Mouse (Mus musculus) kidney, embryonic 15.5 days (tissue): ENCODE measurements around the gene Bcl9. TPM values are rescaled to one million over a fixed set of nuclear protein-coding genes. Genes with fewer than 3 reads are reported as not detected.
A peak's percentile ranks its signal among the peaks of the same experiment; 100 is the strongest.

Experiments used
- ATAC-seq: fragments of 200-750 bp; cut with Nextera tagmentation; replicated peaks from 2 replicates; pipeline ENCODE4 v1.8.0; 2017; ENCODE audit warnings: moderate TSS enrichment; ENCODE audit not compliant: low FRiP score
- H3K27ac ChIP-seq: fragments of 300-500 bp; sonication (generic); 2 replicates; pipeline ENCODE4 v1.5.1; 2015; ENCODE audit warnings: mild to moderate bottlenecking, inconsistent platforms
- H3K27me3 ChIP-seq: fragments of 300-500 bp; sonication (generic); 2 replicates; pipeline ENCODE4 v1.6.1; 2015; ENCODE audit warnings: inconsistent platforms
- H3K36me3 ChIP-seq: fragments of 300-500 bp; sonication (generic); 2 replicates; pipeline ENCODE4 v1.6.1; 2015; ENCODE audit warnings: inconsistent platforms
- H3K4me1 ChIP-seq: fragments of 300-500 bp; sonication (generic); 2 replicates; pipeline ENCODE4 v1.6.1; 2015; ENCODE audit warnings: inconsistent platforms
- H3K4me2 ChIP-seq: fragments of 300-500 bp; sonication (generic); 2 replicates; pipeline ENCODE4 v1.6.1; 2015; ENCODE audit warnings: moderate library complexity, mild to moderate bottlenecking, inconsistent platforms
- H3K4me3 ChIP-seq: fragments of 300-500 bp; sonication (generic); replicated peaks from 2 replicates; pipeline ENCODE4 v1.5.1; 2015; ENCODE audit warnings: mild to moderate bottlenecking, inconsistent platforms
- H3K9ac ChIP-seq: fragments of 300-500 bp; sonication (generic); 2 replicates; pipeline ENCODE4 v1.6.1; 2015; ENCODE audit warnings: mild to moderate bottlenecking, inconsistent platforms
- H3K9me3 ChIP-seq: fragments of 300-500 bp; sonication (generic); replicated peaks from 2 replicates; pipeline ENCODE4 v1.6.1; 2016; ENCODE audit warnings: inconsistent platforms
- WGBS: fragments of 180-500 bp; shearing (Covaris S2); methylation state at CpG from one replicate; pipeline ENCODE4 v1.1.7; 2015; ENCODE audit warnings: mixed read lengths; 5-methylcytosine and 5-hydroxymethylcytosine counted together
- polyA plus RNA-seq: library from polyadenylated mRNA; unstranded; fragments of >200 nt; fragmentation: Nextera tagmentation; extraction: Ambion mirVana; gene quantifications from 2 replicates; pipeline ENCODE4 v1.2.1, GENCODE M21; 2015

The Bcl9 gene
- polyA plus RNA-seq, 1 experiment from 2014 or later = 66.6 TPM

- Histone ChIP-seq H3K4me1 (peaks cover 37% of the 10 kb centered on the region), H3K36me3 (no peaks in the 10 kb centered on the region), H3K4me2 (no peak overlapping the region), H3K27me3 (no peaks in the 10 kb centered on the region), H3K9ac (no peak overlapping the region), H3K9me3 (no peaks in the 10 kb centered on the region), H3K4me3 (no peak overlapping the region), H3K27ac (no peak overlapping the region)
- ATAC-seq = no peak
- WGBS = 86% methylated on average over 6 of the region's 6 CpGs
These were observed 44.8 kb downstream of the Bcl9 start for GRCm38 (mm10) chr3:97252896-97253295.

GRCm38 (mm10) chr3:97242629-97243167 is 55.0 kb downstream of the Bcl9 start:
- Histone ChIP-seq H3K4me3 (no peak overlapping the region), H3K9me3 (no peaks in the 10 kb centered on the region), H3K4me1 (0 out of 2 replicates have a peak, but pooled peaks cover 9% of the 10 kb centered on the region), H3K9ac (no peak overlapping the region), H3K27ac (peak overlapping the region; percentile 51; the same call in 1 of the 2 replicates), H3K27me3 (no peaks in the 10 kb centered on the region), H3K36me3 (no peaks in the 10 kb centered on the region), H3K4me2 (0 out of 2 replicates have a peak overlapping the region, but pooled peaks have one; percentile 9)
- WGBS = 43% methylated on average over 10 of the region's 10 CpGs
- no peak for ATAC-seq

DNA sequence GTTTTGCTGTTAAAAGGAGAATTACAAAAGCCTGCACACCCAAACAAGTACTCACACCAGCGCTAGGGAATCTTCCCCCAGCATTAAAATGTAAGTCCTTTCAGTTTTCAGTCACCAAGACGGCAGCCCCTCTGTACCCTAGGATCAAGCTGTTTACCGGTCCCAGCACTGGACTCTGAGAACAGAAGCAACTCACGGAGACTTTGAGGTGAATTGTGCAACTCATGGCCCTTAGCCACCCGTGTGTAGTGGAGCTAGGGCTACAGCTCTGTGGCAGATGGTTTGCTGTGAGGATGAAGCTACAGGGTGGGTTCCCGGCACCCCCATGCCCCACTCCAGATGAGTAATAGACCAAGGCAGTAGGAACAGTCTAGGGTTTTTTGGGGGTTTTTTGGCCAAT is 55.9 kb downstream of the Bcl9 start:
- no peak overlapping the region for H3K27ac ChIP-seq
- H3K4me3 ChIP-seq = no peak overlapping the region
- H3K36me3 ChIP-seq = no peaks in the 10 kb centered on the region
- WGBS = 63% methylated on average over 6 of the region's 6 CpGs
- ATAC-seq = no peak
- no peak overlapping the region for H3K9ac ChIP-seq
- H3K9me3 ChIP-seq = no peaks in the 10 kb centered on the region
- H3K27me3 ChIP-seq = no peaks in the 10 kb centered on the region
- no peak overlapping the region for H3K4me2 ChIP-seq
- 0 out of 2 replicates have a peak, but pooled peaks cover 9% of the 10 kb centered on the region for H3K4me1 ChIP-seq

- Histone ChIP-seq H3K27ac (no peak overlapping the region), H3K9me3 (no peaks in the 10 kb centered on the region), H3K9ac (no peak overlapping the region), H3K27me3 (no peaks in the 10 kb centered on the region), H3K4me2 (no peak overlapping the region), H3K36me3 (no peaks in the 10 kb centered on the region), H3K4me3 (no peak overlapping the region), H3K4me1 (0 out of 2 replicates have a peak, but pooled peaks cover 9% of the 10 kb centered on the region)
- no peak for ATAC-seq
- WGBS = 87% methylated on average over 6 of the region's 6 CpGs
These were observed 57.9 kb downstream of the Bcl9 start for GRCm38 (mm10) chr3:97239793-97240192.

GRCm38 (mm10) chr3:97239316-97239715 is 58.4 kb downstream of the Bcl9 start:
- H3K4me1 ChIP-seq = 0 out of 2 replicates have a peak, but pooled peaks cover 9% of the 10 kb centered on the region

DNA sequence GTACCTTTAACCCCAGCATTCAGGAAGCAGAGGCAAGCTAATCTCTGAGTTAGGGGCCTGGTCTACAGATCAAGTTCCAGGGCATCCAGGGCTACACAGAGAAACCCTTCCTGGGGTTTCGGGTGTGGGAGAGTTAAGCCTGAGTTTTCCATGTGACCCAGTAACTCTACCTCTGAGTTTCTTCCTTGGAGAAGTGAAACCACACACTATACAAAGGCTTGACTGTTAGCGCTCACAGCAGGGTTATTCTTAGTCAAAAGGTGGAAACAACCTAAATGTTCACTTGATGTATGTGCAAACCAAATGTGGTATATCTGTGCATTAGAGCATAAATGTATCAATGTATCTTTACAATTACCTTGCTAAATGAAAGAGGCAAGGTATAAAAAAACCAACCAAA is 59.2 kb downstream of the Bcl9 start:
- H3K27me3 ChIP-seq = no peaks in the 10 kb centered on the region
- WGBS = 81% methylated on average over 2 of the region's 2 CpGs
- H3K27ac ChIP-seq = no peak overlapping the region
- H3K9me3 ChIP-seq = no peaks in the 10 kb centered on the region
- H3K4me3 ChIP-seq = no peak overlapping the region
- no peak overlapping the region for H3K9ac ChIP-seq
- no peaks in the 10 kb centered on the region for H3K36me3 ChIP-seq
- 0 out of 2 replicates have a peak, but pooled peaks cover 9% of the 10 kb centered on the region for H3K4me1 ChIP-seq
- H3K4me2 ChIP-seq = no peak overlapping the region
- ATAC-seq = no peak

More at GRCm38 (mm10) chr3:97239316-97239715, 58.4 kb downstream of the Bcl9 start:
- Histone ChIP-seq H3K4me3 (no peak overlapping the region), H3K36me3 (no peaks in the 10 kb centered on the region), H3K27ac (no peak overlapping the region), H3K9ac (no peak overlapping the region), H3K27me3 (no peaks in the 10 kb centered on the region), H3K4me2 (no peak overlapping the region), H3K9me3 (no peaks in the 10 kb centered on the region)
- ATAC-seq = no peak
- WGBS = 94% methylated on average over 5 of the region's 5 CpGs

- no peak for ATAC-seq
- Histone ChIP-seq H3K9ac (no peak overlapping the region), H3K4me1 (0 out of 2 replicates have a peak, but pooled peaks cover 7% of the 10 kb centered on the region), H3K9me3 (no peaks in the 10 kb centered on the region), H3K4me2 (no peak overlapping the region), H3K27ac (no peak overlapping the region), H3K27me3 (no peaks in the 10 kb centered on the region), H3K4me3 (no peak overlapping the region), H3K36me3 (no peaks in the 10 kb centered on the region)
- 94% methylated on average over 2 of the region's 2 CpGs for WGBS
These were observed 60.3 kb downstream of the Bcl9 start for GRCm38 (mm10) chr3:97237403-97237802.

- H3K4me2 ChIP-seq = no peak overlapping the region
- H3K4me1 ChIP-seq = 0 out of 2 replicates have a peak, but pooled peaks cover 2% of the 10 kb centered on the region
- WGBS = 87% methylated on average over 14 of the region's 14 CpGs
- no peak overlapping the region for H3K9ac ChIP-seq
- H3K27ac ChIP-seq = no peak overlapping the region
- H3K4me3 ChIP-seq = no peak overlapping the region
- H3K9me3 ChIP-seq = no peaks in the 10 kb centered on the region
- H3K36me3 ChIP-seq = 0 out of 2 replicates have a peak, but pooled peaks cover 2% of the 10 kb centered on the region
- ATAC-seq = no peak
- H3K27me3 ChIP-seq = no peaks in the 10 kb centered on the region
These were observed 62.9 kb downstream of the Bcl9 start for GRCm38 (mm10) chr3:97234797-97235196.

GRCm38 (mm10) chr3:97232328-97232727 is 65.4 kb downstream of the Bcl9 start:
- WGBS = 72% methylated on average over 3 of the region's 3 CpGs

GRCm38 (mm10) chr3:97231857-97232256 is 65.9 kb downstream of the Bcl9 start:
- WGBS = 90% methylated on average over 9 of the region's 9 CpGs
- no peak for ATAC-seq

More at GRCm38 (mm10) chr3:97232328-97232727, 65.4 kb downstream of the Bcl9 start:
- no peaks in the 10 kb centered on the region for H3K9me3 ChIP-seq
- H3K27me3 ChIP-seq = no peaks in the 10 kb centered on the region
- no peak for ATAC-seq
- no peak overlapping the region for H3K4me3 ChIP-seq
- no peak overlapping the region for H3K27ac ChIP-seq
- H3K36me3 ChIP-seq = 0 out of 2 replicates have a peak, but pooled peaks cover 2% of the 10 kb centered on the region
- peaks cover 13% of the 10 kb centered on the region for H3K4me1 ChIP-seq
- H3K4me2 ChIP-seq = no peak overlapping the region
- no peak overlapping the region for H3K9ac ChIP-seq

GRCm38 (mm10) chr3:97230631-97231404 is 66.9 kb downstream of the Bcl9 start:
- no peak overlapping the region for H3K4me2 ChIP-seq
- H3K27me3 ChIP-seq = no peaks in the 10 kb centered on the region
- WGBS = 95% methylated on average over 5 of the region's 5 CpGs
- ATAC-seq = no peak
- 0 out of 2 replicates have a peak, but pooled peaks cover 2% of the 10 kb centered on the region for H3K36me3 ChIP-seq
- H3K9me3 ChIP-seq = no peaks in the 10 kb centered on the region
- no peak overlapping the region for H3K9ac ChIP-seq
- no peak overlapping the region for H3K27ac ChIP-seq
- peaks cover 21% of the 10 kb centered on the region for H3K4me1 ChIP-seq
- no peak overlapping the region for H3K4me3 ChIP-seq

More at GRCm38 (mm10) chr3:97231857-97232256, 65.9 kb downstream of the Bcl9 start:
- H3K4me1 ChIP-seq = peaks cover 13% of the 10 kb centered on the region
- no peak overlapping the region for H3K9ac ChIP-seq
- no peak overlapping the region for H3K27ac ChIP-seq
- no peaks in the 10 kb centered on the region for H3K9me3 ChIP-seq
- H3K4me3 ChIP-seq = no peak overlapping the region
- 0 out of 2 replicates have a peak, but pooled peaks cover 2% of the 10 kb centered on the region for H3K36me3 ChIP-seq
- H3K27me3 ChIP-seq = no peaks in the 10 kb centered on the region
- no peak overlapping the region for H3K4me2 ChIP-seq

DNA sequence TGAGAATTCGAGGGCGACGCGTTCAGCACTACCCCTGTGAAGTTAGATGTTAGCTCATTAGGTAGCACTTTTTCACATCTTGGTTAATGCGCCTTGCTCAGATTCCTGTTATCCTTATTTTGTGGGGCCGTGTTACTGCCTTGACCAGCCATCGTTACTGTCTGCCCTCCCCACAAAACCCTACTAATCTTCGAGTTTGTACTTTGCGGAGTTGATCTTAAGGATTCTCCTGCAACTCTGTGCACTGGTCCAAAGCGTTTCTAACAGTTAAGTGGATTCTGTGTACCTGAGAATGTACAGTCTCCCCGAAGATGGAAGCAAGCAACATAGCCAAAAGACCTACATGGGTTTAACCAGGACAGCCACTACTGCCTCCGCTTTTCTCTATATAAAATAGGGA is 69.3 kb downstream of the Bcl9 start:
- peak overlapping the region; percentile 85 for H3K4me2 ChIP-seq
- H3K4me1 ChIP-seq = peaks cover 29% of the 10 kb centered on the region
- no peaks in the 10 kb centered on the region for H3K27me3 ChIP-seq
- H3K36me3 ChIP-seq = peaks cover 7% of the 10 kb centered on the region
- H3K9ac ChIP-seq = peak overlapping the region; percentile 59
- WGBS = 15% methylated on average over 12 of the region's 12 CpGs
- no peak for ATAC-seq
- H3K27ac ChIP-seq = peak overlapping the region; percentile 94
- H3K9me3 ChIP-seq = no peaks in the 10 kb centered on the region
- peak overlapping the region; percentile 87 for H3K4me3 ChIP-seq
